Mouse (Mus musculus): ENCODE measurements around the gene Vmn1r222. TPM values are rescaled to one million over a fixed set of nuclear protein-coding genes. Genes with fewer than 3 reads are reported as not detected.
"Not testable (repeated sequence)": the region's sequence is repeated elsewhere in the genome, so short reads cannot be mapped to it uniquely, and the experiment has no call there.

Vmn1r222 gene
- total and polyA plus RNA-seq, 3 experiments: not detected

- no peak overlapping the region for H3K9ac ChIP-seq (ENCODE audit: low read depth, low read length)
- TF ChIP-seq EP300 (IDR thresholded peaks at IDR 0.05; ENCODE audit: insufficient read depth, low read depth, low read length) (no peak), POLR2A (IDR thresholded peaks at IDR 0.05; ENCODE audit: insufficient read depth, low read depth, low read length) (no peak), CTCF (IDR thresholded peaks at IDR 0.05) (no peak)
- H3K4me1 ChIP-seq (ENCODE audit: control insufficient read depth, insufficient read depth, low read length): no peaks in the 10 kb centered on the region
- no peaks in the 10 kb centered on the region for H3K36me3 ChIP-seq (ENCODE audit: control insufficient read depth, insufficient read depth, low read length)
- 83% methylated on average over 2 of the region's 2 CpGs for whole genome bisulfite sequencing
- no peak overlapping the region for H3K27ac ChIP-seq
- intact Hi-C loops (cut with DNase I): no loop called here
- H3K27me3 ChIP-seq (ENCODE audit: control insufficient read depth, insufficient read depth, low read length): no peaks in the 10 kb centered on the region
- H3K79me2 ChIP-seq (replicated peaks; ENCODE audit: control insufficient read depth, insufficient read depth, low read length): no peaks in the 10 kb centered on the region
- DNase-seq: no peak
- H3K4me3 ChIP-seq: no peak overlapping the region
Measured at GRCm38 (mm10) chr13:23258546-23259048, 22.9 kb upstream of the Vmn1r222 start.

DNA sequence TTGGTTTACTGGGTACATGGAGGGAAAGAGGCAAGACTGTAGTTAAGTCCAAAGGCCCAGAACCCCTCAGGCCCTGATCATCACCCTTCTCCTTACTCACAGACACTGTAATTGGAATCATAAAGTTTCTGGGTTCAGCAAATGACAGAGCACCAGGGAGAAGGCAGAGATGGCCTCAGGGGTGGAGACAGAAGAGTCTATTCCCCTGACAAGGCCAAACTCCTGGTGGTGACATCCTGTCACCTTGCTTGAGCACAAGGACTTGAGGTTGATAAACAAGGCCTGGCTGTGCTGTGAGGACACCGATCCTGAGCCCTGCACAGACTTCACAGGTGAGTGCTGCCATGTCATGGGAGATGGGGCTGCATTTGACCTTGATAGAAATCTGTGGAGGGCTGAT is 11.1 kb upstream of the Vmn1r222 start, which contains the start of gene Vmn1r223:
Vmn1r223 (plus strand) TSS at position 301 of the 400 bp plus-strand sequence.
- intact Hi-C loops (cut with DNase I); H3K4me3 ChIP-seq; H3K4me1 ChIP-seq (ENCODE audit: control insufficient read depth, insufficient read depth, low read length); H3K79me2 ChIP-seq (replicated peaks; ENCODE audit: control insufficient read depth, insufficient read depth, low read length); H3K36me3 ChIP-seq (ENCODE audit: control insufficient read depth, insufficient read depth, low read length); H3K9ac ChIP-seq (ENCODE audit: low read depth, low read length); DNase-seq; H3K27me3 ChIP-seq (ENCODE audit: control insufficient read depth, insufficient read depth, low read length); H3K27ac ChIP-seq: not testable (repeated sequence)
- 67% methylated on average over 1 of the region's 1 CpGs for WGBS

- whole genome bisulfite sequencing: 41% methylated on average over 2 of the region's 2 CpGs
- H3K27ac ChIP-seq; H3K9ac ChIP-seq (ENCODE audit: low read depth, low read length); DNase-seq; intact Hi-C loops (cut with DNase I); H3K79me2 ChIP-seq (replicated peaks; ENCODE audit: control insufficient read depth, insufficient read depth, low read length); H3K36me3 ChIP-seq (ENCODE audit: control insufficient read depth, insufficient read depth, low read length); H3K27me3 ChIP-seq (ENCODE audit: control insufficient read depth, insufficient read depth, low read length); H3K4me1 ChIP-seq (ENCODE audit: control insufficient read depth, insufficient read depth, low read length); H3K4me3 ChIP-seq: not testable (repeated sequence)
Measured at GRCm38 (mm10) chr13:23213827-23214226, 21.9 kb downstream of the Vmn1r222 start, which contains the start of gene Vmn1r221. TSS of gene Vmn1r221 (plus strand) at chr13:23214127.

GRCm38 (mm10) chr13:23203885-23204284 is 31.9 kb downstream of the Vmn1r222 start:
- H3K9ac ChIP-seq (ENCODE audit: low read depth, low read length); H3K4me1 ChIP-seq (ENCODE audit: control insufficient read depth, insufficient read depth, low read length); H3K4me3 ChIP-seq; H3K27ac ChIP-seq; H3K27me3 ChIP-seq (ENCODE audit: control insufficient read depth, insufficient read depth, low read length); DNase-seq; H3K79me2 ChIP-seq (replicated peaks; ENCODE audit: control insufficient read depth, insufficient read depth, low read length); H3K36me3 ChIP-seq (ENCODE audit: control insufficient read depth, insufficient read depth, low read length); intact Hi-C loops (cut with DNase I): not testable (repeated sequence)
- 73% methylated on average over 1 of the region's 1 CpGs for WGBS

DNA sequence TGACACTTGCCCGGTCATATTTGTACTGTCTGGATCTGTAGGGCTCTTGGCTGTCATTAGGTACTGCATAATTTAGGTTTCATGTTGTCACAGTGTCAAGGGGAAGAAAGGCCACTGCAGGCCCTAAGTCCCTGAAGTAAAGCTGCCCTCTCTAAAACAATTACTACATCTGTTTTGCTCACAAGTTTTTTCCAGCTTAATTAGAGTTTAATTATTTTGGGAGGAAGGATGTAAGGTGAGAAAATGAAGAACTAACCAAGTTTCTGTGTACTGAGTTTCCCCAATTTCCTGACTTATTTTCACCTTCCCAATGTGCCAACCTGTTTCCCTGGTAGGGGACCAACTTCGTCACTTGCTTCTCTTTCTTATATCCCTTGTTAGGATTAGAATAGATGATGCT is 47.9 kb downstream of the Vmn1r222 start, which contains the start of gene Vmn1r220:
Vmn1r220 (minus strand) TSS at position 101 of the 400 bp plus-strand sequence.
- Histone ChIP-seq H3K27me3 (ENCODE audit: control insufficient read depth, insufficient read depth, low read length) (no peaks in the 10 kb centered on the region), H3K9ac (ENCODE audit: low read depth, low read length) (no peak within 1 kb of the TSS), H3K79me2 (replicated peaks; ENCODE audit: control insufficient read depth, insufficient read depth, low read length) (no peaks in the 10 kb centered on the region), H3K4me3 (no peak within 1 kb of the TSS), H3K4me1 (ENCODE audit: control insufficient read depth, insufficient read depth, low read length) (no peaks in the 10 kb centered on the region), H3K27ac (no peak within 1 kb of the TSS), H3K36me3 (ENCODE audit: control insufficient read depth, insufficient read depth, low read length) (no peaks in the 10 kb centered on the region)
- TF ChIP-seq EP300 (IDR thresholded peaks at IDR 0.05; ENCODE audit: insufficient read depth, low read depth, low read length) (no peak), CTCF (IDR thresholded peaks at IDR 0.05) (no peak), POLR2A (IDR thresholded peaks at IDR 0.05; ENCODE audit: insufficient read depth, low read depth, low read length) (no peak)
- intact Hi-C loops (cut with DNase I): no loop called here
- 79% methylated on average over 2 of the region's 2 CpGs for WGBS
- no peak for DNase-seq

Other genes with a start within 250 kb of the Vmn1r222 start
- gene Vmn1r213, start 228.3 kb downstream of the Vmn1r222 start, total RNA-seq (2021): not detected
- not detected in 2 replicates for gene Vmn1r213, start 228.3 kb downstream of the Vmn1r222 start, polyA plus RNA-seq (2012; rRNA removed)
- gene Vmn1r214, start 205.5 kb downstream of the Vmn1r222 start, total RNA-seq (2021): not detected
- not detected in 2 replicates for gene Vmn1r214, start 205.5 kb downstream of the Vmn1r222 start, polyA plus RNA-seq (2012; rRNA removed)
- gene Vmn1r215, start 167.9 kb downstream of the Vmn1r222 start, total RNA-seq (2021): not detected
- not detected in 2 replicates for gene Vmn1r215, start 167.9 kb downstream of the Vmn1r222 start, polyA plus RNA-seq (2012; rRNA removed)
- gene Vmn1r217, start 117.7 kb downstream of the Vmn1r222 start, total RNA-seq (2021): not detected
- not detected in 2 replicates for gene Vmn1r217, start 117.7 kb downstream of the Vmn1r222 start, polyA plus RNA-seq (2012; rRNA removed)
- not detected for gene Vmn1r218, start 102.8 kb downstream of the Vmn1r222 start, total RNA-seq (2021)
- gene Vmn1r218, start 102.8 kb downstream of the Vmn1r222 start, polyA plus RNA-seq (2012; rRNA removed): not detected in 2 replicates
- not detected for gene Vmn1r219, start 76.6 kb downstream of the Vmn1r222 start, total RNA-seq (2021)
- not detected in 2 replicates for gene Vmn1r219, start 76.6 kb downstream of the Vmn1r222 start, polyA plus RNA-seq (2012; rRNA removed)
- not detected for gene Vmn1r220, start 48.0 kb downstream of the Vmn1r222 start, total RNA-seq (2021)
- not detected in 2 replicates for gene Vmn1r220, start 48.0 kb downstream of the Vmn1r222 start, polyA plus RNA-seq (2012; rRNA removed)
- not detected for gene Vmn1r221, start 21.8 kb downstream of the Vmn1r222 start, total RNA-seq (2021)
- not detected in 2 replicates for gene Vmn1r221, start 21.8 kb downstream of the Vmn1r222 start, polyA plus RNA-seq (2012; rRNA removed)
- not detected for gene Vmn1r223, start 11.2 kb upstream of the Vmn1r222 start, total RNA-seq (2021)
- not detected in 2 replicates for gene Vmn1r223, start 11.2 kb upstream of the Vmn1r222 start, polyA plus RNA-seq (2012; rRNA removed)
- gene Zfp322a, start 133.3 kb upstream of the Vmn1r222 start, total RNA-seq (2021): 10 to 100 TPM; 14.8 to 15.8 TPM
- gene Zfp322a, start 133.3 kb upstream of the Vmn1r222 start, polyA plus RNA-seq (2012; rRNA removed): 1.5 and 5.3 TPM in 2 replicates
- 1 to 10 TPM; 3.9 to 5.1 TPM for gene Abt1, start 187.9 kb upstream of the Vmn1r222 start, total RNA-seq (2021)
- 2.4 and 3.1 TPM in 2 replicates for gene Abt1, start 187.9 kb upstream of the Vmn1r222 start, polyA plus RNA-seq (2012; rRNA removed)
- gene Btn1a1, start 230.0 kb upstream of the Vmn1r222 start, total RNA-seq (2021): not detected
- 0.20 TPM in 1 of 2 replicates, not detected in the other for gene Btn1a1, start 230.0 kb upstream of the Vmn1r222 start, polyA plus RNA-seq (2012; rRNA removed)

All from heart, adult 2 months (tissue).